ENCODE assay signal across 24 mouse cellular contexts in the genomic region with DNA sequence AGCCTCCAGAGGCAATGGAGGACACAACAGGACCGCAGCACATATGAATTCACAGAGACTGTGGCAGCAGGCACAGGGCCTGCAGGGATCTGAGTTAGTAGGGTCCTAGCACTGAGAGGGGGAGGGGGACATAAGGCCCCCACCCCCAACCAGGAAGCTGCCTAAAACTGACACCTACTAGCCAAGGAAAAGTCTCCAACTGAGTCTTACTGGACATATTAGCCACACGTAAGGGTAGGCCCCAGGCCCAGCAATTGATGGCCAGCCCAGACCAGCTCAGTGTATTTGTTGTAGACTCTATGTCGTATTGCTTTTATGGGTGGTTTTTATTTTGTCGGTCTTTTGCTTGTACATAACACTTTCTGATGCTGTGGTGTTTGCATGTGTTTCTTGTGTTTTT.
A peak's percentile ranks its signal among the peaks of the same experiment; 100 is the strongest.
DNase-seq lines count a peak whose midpoint lies in the region; ATAC-seq lines count a peak whose summit lies in the region.
"Had no signal": no experiment of that assay in that cellular context is flagged by ENCODE, and none has a peak within 500 bp of the region (broad histone marks: within the 10 kb centered on the region; RNA-seq: fewer than 3 reads in every experiment).

No protein-coding gene starts in this region.

- no peaks in the 10 kb centered on the region for H3K27me3 ChIP-seq in kidney, embryonic 15.5 days
- no peaks in the 10 kb centered on the region for H3K27me3 ChIP-seq in midbrain, embryonic 15.5 days (replicated peaks)
- H3K27me3 ChIP-seq in midbrain, embryonic 10.5 days (ENCODE audit: low read depth, poor library complexity, severe bottlenecking): no peaks in the 10 kb centered on the region
- H3K27me3 ChIP-seq: embryonic facial prominence, embryonic 13.5 days; forebrain, embryonic 15.5 days; hindbrain, embryonic 12.5 days had no signal

- peaks cover 39% of the 10 kb centered on the region for H3K4me1 ChIP-seq in kidney, embryonic 15.5 days
- no peaks in the 10 kb centered on the region for H3K4me1 ChIP-seq in midbrain, embryonic 15.5 days
- no peaks in the 10 kb centered on the region for H3K4me1 ChIP-seq in midbrain, embryonic 10.5 days
- H3K4me1 ChIP-seq: embryonic facial prominence, embryonic 13.5 days; forebrain, embryonic 12.5 days had no signal

- H3K9me3 ChIP-seq in kidney, embryonic 15.5 days (replicated peaks): no peaks in the 10 kb centered on the region
- no peaks in the 10 kb centered on the region for H3K9me3 ChIP-seq in midbrain, embryonic 15.5 days
- H3K9me3 ChIP-seq in midbrain, embryonic 10.5 days (replicated peaks): no peaks in the 10 kb centered on the region
- H3K9me3 ChIP-seq: embryonic facial prominence, embryonic 10.5 days; embryonic facial prominence, embryonic 13.5 days; forebrain, embryonic 12.5 days; forebrain, embryonic 15.5 days; hindbrain, embryonic 12.5 days; hindbrain, embryonic 15.5 days had no signal

- DNase-seq in heart, adult 11 months: peak; percentile 77
- no peak for DNase-seq in heart, adult 9 months (ENCODE audit: low spot score in 2 of 2)
- DNase-seq in kidney, adult 11 months: no peak
- DNase-seq in midbrain, embryonic 10.5 days (ENCODE audit: low spot score): no peak
- DNase-seq: adrenal gland, adult 8-10 months; adrenal gland, postnatal 25 days; cerebellum, adult 11-12 months; cerebellum, adult 8-10 months; cerebellum, postnatal 10 days; cerebellum, postnatal 36 days; embryo, embryonic 11 days; gastrocnemius, postnatal 25 days; heart, adult 2 months had no signal

- no peak overlapping the region for H3K4me2 ChIP-seq in kidney, embryonic 15.5 days
- no peak overlapping the region for H3K4me2 ChIP-seq in midbrain, embryonic 15.5 days
- H3K4me2 ChIP-seq: embryonic facial prominence, embryonic 13.5 days; forebrain, embryonic 12.5 days; forebrain, embryonic 15.5 days; heart, embryonic 11.5 days; hindbrain, embryonic 12.5 days; hindbrain, embryonic 15.5 days had no signal

- no peak overlapping the region for H3K4me3 ChIP-seq in kidney, embryonic 15.5 days (replicated peaks)
- H3K4me3 ChIP-seq in midbrain, embryonic 15.5 days: no peak overlapping the region
- H3K4me3 ChIP-seq in midbrain, embryonic 10.5 days: no peak overlapping the region
- H3K4me3 ChIP-seq: embryonic facial prominence, embryonic 10.5 days; embryonic facial prominence, embryonic 13.5 days; erythroblast, embryonic 14.5 days; forebrain, embryonic 12.5 days; forebrain, embryonic 15.5 days; heart, adult 2 months; hindbrain, embryonic 12.5 days; hindbrain, embryonic 15.5 days had no signal

- no peaks in the 10 kb centered on the region for H3K36me3 ChIP-seq in kidney, embryonic 15.5 days
- H3K36me3 ChIP-seq in midbrain, embryonic 15.5 days (replicated peaks): no peaks in the 10 kb centered on the region
- H3K36me3 ChIP-seq in midbrain, embryonic 10.5 days: no peaks in the 10 kb centered on the region
- H3K36me3 ChIP-seq: embryonic facial prominence, embryonic 10.5 days; embryonic facial prominence, embryonic 13.5 days; forebrain, embryonic 12.5 days; forebrain, embryonic 15.5 days; hindbrain, embryonic 12.5 days; hindbrain, embryonic 15.5 days had no signal

- no peak overlapping the region for H3K9ac ChIP-seq in kidney, embryonic 15.5 days
- no peak overlapping the region for H3K9ac ChIP-seq in midbrain, embryonic 15.5 days
- H3K9ac ChIP-seq: embryonic facial prominence, embryonic 13.5 days; forebrain, embryonic 12.5 days; forebrain, embryonic 15.5 days; hindbrain, embryonic 12.5 days; hindbrain, embryonic 15.5 days had no signal

- 84% methylated on average over 4 of the region's 4 CpGs for WGBS in kidney, embryonic 15.5 days
- WGBS in midbrain, embryonic 15.5 days: 89% methylated on average over 4 of the region's 4 CpGs
- 95% methylated on average over 4 of the region's 4 CpGs for WGBS in midbrain, embryonic 10.5 days

- peak; percentile 2 for ATAC-seq in kidney, embryonic 15.5 days (replicated peaks; ENCODE audit: low FRiP score)
- 0 out of 2 replicates have a peak, but pooled peaks have one; percentile 17 for ATAC-seq in midbrain, embryonic 15.5 days (replicated peaks)
- ATAC-seq: activated CD4-positive, CD25-positive, alpha-beta regulatory T cell, adult 4 months; forebrain, embryonic 15.5 days had no signal

- peak overlapping the region; percentile 85 for H3K27ac ChIP-seq in kidney, embryonic 15.5 days
- no peak overlapping the region for H3K27ac ChIP-seq in midbrain, embryonic 15.5 days
- H3K27ac ChIP-seq in midbrain, embryonic 10.5 days (replicated peaks): no peak overlapping the region
- H3K27ac ChIP-seq: embryonic facial prominence, embryonic 10.5 days; embryonic facial prominence, embryonic 13.5 days; forebrain, embryonic 12.5 days; forebrain, embryonic 15.5 days; heart, adult 2 months; hindbrain, embryonic 12.5 days; hindbrain, embryonic 15.5 days had no signal
